Mouse (Mus musculus) heart, postnatal 0 days (tissue): ENCODE measurements around the gene Sept9.

Experiments
- CTCF ChIP-seq: IDR thresholded peaks from 2 replicates; pipeline ENCODE4 v1.5.1; 2016; ENCODE audit warnings: antibody characterized with exemption, control low read depth, low read depth
- EP300 ChIP-seq: IDR thresholded peaks from 2 replicates; pipeline ENCODE4 v1.6.1; 2016; ENCODE audit warnings: antibody characterized with exemption, low read depth

DNA sequence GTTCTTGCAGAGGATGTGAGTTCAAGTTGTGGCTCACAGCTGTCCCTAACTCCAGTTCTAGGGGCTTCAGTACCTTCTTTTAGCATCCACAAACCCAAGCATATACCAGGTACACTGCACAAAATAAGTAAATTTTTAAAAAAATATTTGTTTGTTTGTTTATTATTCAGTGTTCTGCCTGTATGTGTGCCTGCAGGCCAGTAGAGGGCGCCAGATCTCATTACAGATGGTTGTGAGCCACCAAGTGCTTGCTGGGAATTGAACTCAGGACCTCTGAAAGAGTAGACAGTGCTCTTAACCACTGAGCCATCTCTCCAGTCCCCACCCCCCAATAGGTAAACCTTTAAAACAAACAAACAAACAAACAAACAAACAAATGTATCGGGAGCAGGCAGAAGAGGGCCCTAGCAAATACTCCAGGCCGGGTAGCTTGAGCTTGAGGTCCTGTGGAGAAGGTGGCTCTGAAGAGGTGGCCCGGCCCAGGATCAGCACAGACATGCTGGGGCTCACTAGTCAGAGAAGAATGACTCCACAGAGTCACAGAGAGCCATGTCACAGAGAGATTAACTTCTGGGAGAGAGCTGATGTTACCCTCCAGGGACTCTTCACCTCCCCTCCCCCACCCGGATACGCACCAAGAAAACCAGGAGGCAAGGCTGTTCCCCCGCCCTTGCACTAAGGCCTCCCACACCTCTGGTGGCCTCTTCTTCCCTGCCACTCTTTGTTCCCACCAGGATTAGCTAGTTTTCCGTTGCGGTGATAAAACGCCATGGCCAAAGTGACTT is 202.3 kb downstream of the Sept9 start:
- TF ChIP-seq CTCF (peak; percentile 13; the same call in 1 of the 2 replicates), EP300 (no peak)
